Mouse (Mus musculus) macrophage (primary cell): ENCODE data around the gene Trpc4ap. TPM values are rescaled to one million over a fixed set of nuclear protein-coding genes. Genes with fewer than 3 reads are reported as not detected.
"Not testable (repeated sequence)": the region's sequence is repeated elsewhere in the genome, so short reads cannot be mapped to it uniquely, and the experiment has no call there.

Source experiments
- H3K27ac ChIP-seq: fragments of 350-480 bp; formaldehyde crosslinking; 2 replicates; pipeline ENCODE4 v1.9.0; 2021
- H3K36me3 ChIP-seq: fragments of 350-480 bp; formaldehyde crosslinking; 2 replicates; pipeline ENCODE4 v1.9.0; 2021; ENCODE audit errors: inconsistent target
- H3K4me3 ChIP-seq: fragments of 350-480 bp; formaldehyde crosslinking; 2 replicates; pipeline ENCODE4 v1.9.0; 2021; ENCODE audit errors: inconsistent target
- H3K79me2 ChIP-seq: fragments of 350-480 bp; formaldehyde crosslinking; 2 replicates; pipeline ENCODE4 v1.9.0; 2021; ENCODE audit errors: inconsistent target
- WGBS: methylation state at CpG from one replicate; pipeline ENCODE4 v1.1.7; 2026; ENCODE audit warnings: inconsistent platforms; ENCODE audit not compliant: missing documents; 5-methylcytosine and 5-hydroxymethylcytosine counted together
- polyA plus RNA-seq: library from polyadenylated mRNA; stranded (reverse); fragments of 250-400 nt; gene quantifications from 3 replicates; pipeline ENCODE4 v1.2.4, GENCODE M21; 2018; ENCODE audit warnings: inconsistent platforms

Trpc4ap gene
- polyA plus RNA-seq, 1 experiment from 2014 or later = 95.0 TPM

GRCm38 (mm10) chr2:155627030-155627738, 65.0 kb downstream of the Trpc4ap start:
- WGBS = 44% methylated on average over 21 of the region's 21 CpGs
- Histone ChIP-seq H3K79me2 (no peaks in the 10 kb centered on the region), H3K4me3 (no peak overlapping the region), H3K27ac (no peak overlapping the region), H3K36me3 (no peaks in the 10 kb centered on the region)

GRCm38 (mm10) chr2:155626277-155626676, 65.9 kb downstream of the Trpc4ap start:
- WGBS = 62% methylated on average over 15 of the region's 15 CpGs

GRCm38 (mm10) chr2:155624730-155625129, 67.5 kb downstream of the Trpc4ap start:
- H3K4me3 ChIP-seq = no peak overlapping the region
- WGBS = 37% methylated on average over 10 of the region's 10 CpGs
- no peak overlapping the region for H3K27ac ChIP-seq
- no peaks in the 10 kb centered on the region for H3K79me2 ChIP-seq
- H3K36me3 ChIP-seq = no peaks in the 10 kb centered on the region

More at GRCm38 (mm10) chr2:155626277-155626676, 65.9 kb downstream of the Trpc4ap start:
- H3K4me3 ChIP-seq = no peak overlapping the region
- H3K27ac ChIP-seq = no peak overlapping the region
- no peaks in the 10 kb centered on the region for H3K79me2 ChIP-seq
- H3K36me3 ChIP-seq = no peaks in the 10 kb centered on the region

DNA sequence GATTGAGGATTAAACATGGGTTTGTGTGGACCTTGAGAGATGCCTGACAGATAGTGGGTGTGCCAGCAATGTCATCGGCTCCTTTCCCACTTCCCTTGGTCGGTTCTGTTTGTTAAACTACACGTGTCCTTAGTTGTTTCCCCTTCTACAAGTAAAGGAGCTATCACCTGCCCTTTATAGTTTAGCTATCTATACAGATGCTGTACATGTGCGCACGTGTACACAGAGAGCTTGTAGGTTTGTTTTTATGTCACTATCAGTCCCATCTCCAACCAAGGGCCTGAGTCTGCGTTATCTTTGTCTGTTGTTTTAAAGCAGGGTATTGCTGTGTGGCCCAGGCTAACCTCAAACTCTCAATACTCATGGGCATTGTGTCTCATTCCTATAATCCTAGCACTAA, 68.2 kb downstream of the Trpc4ap start:
- no peaks in the 10 kb centered on the region for H3K79me2 ChIP-seq
- WGBS = 77% methylated on average over 6 of the region's 6 CpGs
- H3K36me3 ChIP-seq = no peaks in the 10 kb centered on the region
- no peak overlapping the region for H3K4me3 ChIP-seq
- no peak overlapping the region for H3K27ac ChIP-seq

- 36% methylated on average over 11 of the region's 11 CpGs for WGBS
- Histone ChIP-seq H3K36me3 (no peaks in the 10 kb centered on the region), H3K27ac (no peak overlapping the region), H3K4me3 (no peak overlapping the region), H3K79me2 (no peaks in the 10 kb centered on the region)
Observed at GRCm38 (mm10) chr2:155622606-155623005, 69.6 kb downstream of the Trpc4ap start.

GRCm38 (mm10) chr2:155619817-155620216, 72.4 kb downstream of the Trpc4ap start:
- Histone ChIP-seq H3K27ac (no peak overlapping the region), H3K4me3 (no peak overlapping the region), H3K36me3 (no peaks in the 10 kb centered on the region), H3K79me2 (no peaks in the 10 kb centered on the region)
- WGBS = 15% methylated on average over 8 of the region's 8 CpGs

- WGBS = 70% methylated on average over 6 of the region's 6 CpGs
- Histone ChIP-seq H3K36me3 (no peaks in the 10 kb centered on the region), H3K4me3 (no peak overlapping the region), H3K27ac (no peak overlapping the region), H3K79me2 (no peaks in the 10 kb centered on the region)
Observed at GRCm38 (mm10) chr2:155616971-155617370, 75.2 kb downstream of the Trpc4ap start.

GRCm38 (mm10) chr2:155613953-155614352, 78.2 kb downstream of the Trpc4ap start:
- no peaks in the 10 kb centered on the region for H3K36me3 ChIP-seq
- H3K27ac ChIP-seq = no peak overlapping the region
- WGBS = 71% methylated on average over 7 of the region's 8 CpGs
- H3K4me3 ChIP-seq = no peak overlapping the region; the same call in 1 of the 2 replicates
- H3K79me2 ChIP-seq = no peaks in the 10 kb centered on the region

DNA sequence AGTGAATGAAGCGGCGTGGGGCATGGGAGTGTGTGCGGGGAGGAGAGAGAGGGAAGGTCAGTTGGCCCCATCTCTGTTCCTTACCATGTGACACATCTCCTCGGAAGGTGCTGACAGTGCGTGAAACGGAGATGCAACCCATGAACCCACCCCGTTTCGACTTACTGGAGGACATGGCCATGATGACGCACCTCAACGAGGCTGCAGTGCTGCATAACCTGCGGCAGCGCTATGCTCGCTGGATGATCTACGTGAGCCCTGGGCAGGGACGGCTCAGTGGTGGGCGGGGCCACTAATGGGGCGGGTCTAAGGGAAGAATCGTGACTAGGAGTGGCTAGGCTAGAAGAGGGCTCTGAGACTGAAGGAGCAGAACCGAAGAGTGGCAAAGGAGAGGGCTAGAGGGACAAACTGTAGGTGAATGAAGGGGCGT, 78.8 kb downstream of the Trpc4ap start:
- Histone ChIP-seq H3K36me3 (no peaks in the 10 kb centered on the region), H3K79me2 (no peaks in the 10 kb centered on the region), H3K4me3 (peak overlapping the region; percentile 3; the same call in 1 of the 2 replicates), H3K27ac (no peak overlapping the region)
- 3% methylated on average over 20 of the region's 20 CpGs for WGBS

- H3K27ac ChIP-seq = no peak overlapping the region
- H3K79me2 ChIP-seq = no peaks in the 10 kb centered on the region
- 92% methylated on average over 9 of the region's 9 CpGs for whole genome bisulfite sequencing
- H3K36me3 ChIP-seq = no peaks in the 10 kb centered on the region
- H3K4me3 ChIP-seq = no peak overlapping the region
Observed at GRCm38 (mm10) chr2:155611834-155612550, 80.2 kb downstream of the Trpc4ap start.

DNA sequence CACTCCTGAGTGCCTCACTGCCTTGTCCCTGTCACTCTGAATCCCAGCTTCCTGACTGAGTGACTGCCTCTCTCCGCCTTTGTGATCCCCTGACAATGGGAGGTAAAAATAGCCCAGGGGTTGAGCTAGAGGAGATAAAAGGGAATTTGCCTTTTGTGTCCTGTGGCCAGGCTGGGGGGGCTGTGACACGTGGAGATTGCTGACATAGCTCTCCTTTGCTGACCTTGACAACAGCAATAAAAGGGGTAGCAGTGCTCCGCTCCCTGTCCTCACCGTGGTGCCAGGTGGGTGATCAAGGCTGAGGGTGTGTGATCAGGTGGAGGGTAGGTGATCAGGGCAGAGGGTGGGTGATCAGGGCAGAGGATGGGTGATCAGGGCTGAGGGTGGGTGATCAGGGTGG, 81.2 kb downstream of the Trpc4ap start, which contains the start of gene Myh7b:
Myh7b (plus strand) TSS at position 235 of the 400 bp plus-strand sequence.
- H3K36me3 ChIP-seq = no peaks in the 10 kb centered on the region
- no peak within 1 kb of the TSS for H3K27ac ChIP-seq
- WGBS = 61% methylated on average over 4 of the region's 4 CpGs

GRCm38 (mm10) chr2:155606360-155606759, 85.8 kb downstream of the Trpc4ap start:
- 90% methylated on average over 4 of the region's 4 CpGs for WGBS
- no peaks in the 10 kb centered on the region for H3K79me2 ChIP-seq
- H3K4me3 ChIP-seq = no peak overlapping the region
- H3K27ac ChIP-seq = no peak overlapping the region
- H3K36me3 ChIP-seq = no peaks in the 10 kb centered on the region

More for the DNA sequence above, 81.2 kb downstream of the Trpc4ap start, which contains the start of gene Myh7b:
- no peaks in the 10 kb centered on the region for H3K79me2 ChIP-seq
- H3K4me3 ChIP-seq = no peak within 1 kb of the TSS

GRCm38 (mm10) chr2:155605236-155605589, 87.0 kb downstream of the Trpc4ap start:
- not testable (repeated sequence) for H3K27ac ChIP-seq, H3K36me3 ChIP-seq, H3K79me2 ChIP-seq, H3K4me3 ChIP-seq
- 89% methylated on average over 4 of the region's 4 CpGs for WGBS

DNA sequence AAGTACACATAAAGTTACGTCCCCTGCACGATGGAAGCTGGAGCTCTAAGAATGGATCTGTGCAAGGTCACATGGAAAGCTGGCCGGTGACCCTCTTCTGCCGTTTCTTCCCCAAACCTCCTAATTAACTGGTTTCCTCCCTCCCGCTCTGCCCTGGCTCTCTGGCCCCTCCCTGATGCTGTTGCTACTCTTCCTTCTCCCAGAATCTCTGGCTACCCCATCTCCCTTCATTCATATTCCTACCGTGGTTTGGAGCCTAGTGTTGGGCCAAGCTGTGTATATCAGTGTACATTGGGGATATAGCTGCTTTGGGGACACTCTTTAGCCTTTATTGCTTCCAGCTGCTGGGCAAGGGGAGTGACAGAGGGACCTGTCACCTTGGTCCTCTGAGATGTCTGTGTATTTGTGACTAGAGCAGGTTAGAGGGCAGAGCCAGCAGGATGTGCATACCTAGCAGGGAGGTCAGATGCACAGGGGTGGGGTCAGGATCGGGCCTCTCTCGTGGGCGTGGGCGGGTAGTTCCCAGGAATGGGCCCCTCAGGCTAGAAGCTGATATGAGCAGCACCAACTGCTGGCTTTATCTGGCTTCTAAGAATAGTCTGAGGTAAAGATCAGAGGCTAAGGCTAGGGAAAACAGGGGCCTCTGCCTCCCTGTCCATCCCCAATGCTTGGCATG, 87.5 kb downstream of the Trpc4ap start:
- WGBS = 70% methylated on average over 10 of the region's 10 CpGs
- no peaks in the 10 kb centered on the region for H3K36me3 ChIP-seq
- H3K4me3 ChIP-seq = no peak overlapping the region
- H3K79me2 ChIP-seq = no peaks in the 10 kb centered on the region
- no peak overlapping the region for H3K27ac ChIP-seq

GRCm38 (mm10) chr2:155603707-155604106, 88.5 kb downstream of the Trpc4ap start:
- H3K4me3 ChIP-seq = no peak overlapping the region
- H3K79me2 ChIP-seq = no peaks in the 10 kb centered on the region
- H3K36me3 ChIP-seq = no peaks in the 10 kb centered on the region
- WGBS = 97% methylated on average over 3 of the region's 3 CpGs
- H3K27ac ChIP-seq = no peak overlapping the region
